8 mouse cellular contexts compared by ENCODE assay signal in the genomic region with DNA sequence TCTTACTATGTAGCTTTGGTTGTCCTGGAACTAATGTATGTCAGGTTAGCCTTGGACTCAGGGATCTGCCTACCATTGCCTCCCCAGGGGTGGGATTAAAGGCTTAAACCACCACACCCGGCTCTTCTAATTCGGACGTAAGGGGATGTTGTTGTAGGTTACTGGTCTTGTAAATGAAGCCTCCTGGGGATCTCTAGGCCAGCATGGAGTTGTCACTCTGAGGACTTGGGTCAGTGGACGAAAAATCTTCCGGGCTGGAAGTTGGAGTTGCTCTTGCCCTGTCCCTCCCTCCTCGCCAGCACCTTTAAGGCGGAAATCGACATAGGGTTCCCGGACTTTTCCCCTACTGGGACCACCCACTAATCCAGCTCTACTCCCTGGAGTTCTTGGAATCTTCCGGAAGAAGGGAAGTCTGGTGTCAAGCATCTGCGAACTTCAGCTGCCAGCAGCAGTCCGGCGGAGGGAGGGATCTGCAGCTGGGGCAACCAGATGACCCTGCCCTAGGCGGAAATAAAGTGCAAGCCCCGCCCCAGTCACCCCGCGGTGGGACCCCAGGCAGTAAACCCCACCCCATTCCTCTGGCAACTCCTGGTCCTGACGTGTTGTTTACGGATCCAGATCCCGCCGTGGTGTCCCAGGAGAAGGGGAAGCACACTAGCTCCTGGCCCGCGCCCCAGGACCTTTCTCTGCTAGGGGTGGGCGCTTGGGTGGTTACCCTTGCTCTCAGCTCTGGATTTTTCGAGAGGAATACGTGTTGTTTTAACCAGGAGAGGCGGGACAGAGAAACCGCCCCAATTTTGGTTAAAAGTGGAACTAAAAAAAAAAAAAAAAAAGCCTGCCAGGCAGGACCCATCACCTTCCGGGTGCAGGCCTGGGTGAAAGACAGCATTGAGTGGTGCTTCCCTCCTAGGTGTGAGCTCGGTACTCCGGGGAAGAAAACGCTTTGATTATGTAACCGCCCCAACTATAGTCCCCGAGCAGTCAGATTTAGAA. TPM values are rescaled to one million over a fixed set of nuclear protein-coding genes. Genes with fewer than 3 reads are reported as not detected.
DNase-seq lines count a peak whose midpoint lies in the region; ATAC-seq and TF ChIP-seq lines count a peak whose summit lies in the region.

No protein-coding gene starts in this region.

- peak overlapping the region; percentile 87 for H3K9ac ChIP-seq in ES-Bruce4 (ENCODE audit: low read depth, poor library complexity, severe bottlenecking)
- peak overlapping the region; percentile 51 for H3K9ac ChIP-seq in forebrain, embryonic 16.5 days (replicated peaks; ENCODE audit: low read depth, low read length)
- peak overlapping the region; percentile 55 for H3K9ac ChIP-seq in lung, postnatal 0 days (replicated peaks; ENCODE audit: low read depth)

- peak overlapping the region; percentile 79 for H3K4me3 ChIP-seq in ES-Bruce4 (ENCODE audit: low read depth, low read length)
- H3K4me3 ChIP-seq in forebrain, embryonic 16.5 days (replicated peaks; ENCODE audit: low read length) = peak overlapping the region; percentile 41
- H3K4me3 ChIP-seq in lung, postnatal 0 days (ENCODE audit: low read depth, low read length) = peak overlapping the region; percentile 36

- H3K4me1 ChIP-seq in ES-Bruce4 (ENCODE audit: control insufficient read depth, insufficient read depth, low read length) = peaks cover 8% of the 10 kb centered on the region
- H3K4me1 ChIP-seq in forebrain, embryonic 16.5 days (replicated peaks; ENCODE audit: control insufficient read depth, insufficient read depth, low read length) = peaks cover 5% of the 10 kb centered on the region
- peaks cover 4% of the 10 kb centered on the region; the same call in 1 of the 2 replicates for H3K4me1 ChIP-seq in lung, postnatal 0 days (ENCODE audit: insufficient read depth, low read depth, low read length)

- 4% methylated on average over 34 of the region's 34 CpGs for WGBS in forebrain, embryonic 16.5 days
- 1% methylated on average over 34 of the region's 34 CpGs for WGBS in lung, postnatal 0 days

- H3K27me3 ChIP-seq in ES-Bruce4 (ENCODE audit: control insufficient read depth, insufficient read depth, low read length, poor library complexity, severe bottlenecking) = no peaks in the 10 kb centered on the region
- no peaks in the 10 kb centered on the region for H3K27me3 ChIP-seq in forebrain, embryonic 16.5 days (replicated peaks; ENCODE audit: control insufficient read depth, insufficient read depth, low read length)
- no peaks in the 10 kb centered on the region for H3K27me3 ChIP-seq in lung, postnatal 0 days (replicated peaks; ENCODE audit: insufficient read depth, low read length)

- peak; percentile 60 to 61 for DNase-seq in cerebellum, adult 18-20 months
- peak; percentile 92 for DNase-seq in heart, postnatal 4 days
- DNase-seq in layer of hippocampus, adult 9-11 months = peak; percentile 82
- DNase-seq in lung, postnatal 0 days (ENCODE audit: low spot score) = peak; percentile 99
- DNase-seq in ovary, adult 18-20 months (ENCODE audit: low spot score) = peak; percentile 93
- DNase-seq in thymus, postnatal 10 days (ENCODE audit: low spot score in 2 of 2) = peak; percentile 68 to 70

- TF ChIP-seq POLR2A in ES-Bruce4 (IDR thresholded peaks at IDR 0.05; ENCODE audit: insufficient read depth, low read length) = peak; percentile 53

- peak overlapping the region; percentile 99 for H3K27ac ChIP-seq in ES-Bruce4 (ENCODE audit: insufficient read depth, low read length)
- peak overlapping the region; percentile 16; the same call in 1 of the 2 replicates for H3K27ac ChIP-seq in forebrain, embryonic 16.5 days (ENCODE audit: low read length)
- peak overlapping the region; percentile 95 for H3K27ac ChIP-seq in lung, postnatal 0 days (ENCODE audit: low read length)

- peak overlapping the region; percentile 62 for H3K4me2 ChIP-seq in forebrain, embryonic 16.5 days (ENCODE audit: low read length)
- peak overlapping the region; percentile 66 for H3K4me2 ChIP-seq in lung, postnatal 0 days (replicated peaks; ENCODE audit: low read depth, low read length)

- TF ChIP-seq CTCF in ES-Bruce4 (IDR thresholded peaks at IDR 0.05; ENCODE audit: low read depth, low read length) = no peak
- TF ChIP-seq CTCF in lung, postnatal 0 days (IDR thresholded peaks at IDR 0.05) = no peak

- ATAC-seq in forebrain, embryonic 16.5 days = peak; percentile 63; the same call in 1 of the 2 replicates
- peak; percentile 96 for ATAC-seq in lung, postnatal 0 days

- no peaks in the 10 kb centered on the region for H3K36me3 ChIP-seq in ES-Bruce4 (ENCODE audit: control insufficient read depth, insufficient read depth, low read length, poor library complexity, severe bottlenecking)
- H3K36me3 ChIP-seq in forebrain, embryonic 16.5 days (ENCODE audit: control insufficient read depth, insufficient read depth) = no peaks in the 10 kb centered on the region
- H3K36me3 ChIP-seq in lung, postnatal 0 days (ENCODE audit: insufficient read depth, low read length) = no peaks in the 10 kb centered on the region

- no peaks in the 10 kb centered on the region for H3K9me3 ChIP-seq in ES-Bruce4 (replicated peaks; ENCODE audit: control insufficient read depth, insufficient read depth, low read length, poor library complexity, severe bottlenecking)
- H3K9me3 ChIP-seq in forebrain, embryonic 16.5 days (ENCODE audit: control insufficient read depth, low read length) = no peaks in the 10 kb centered on the region
- H3K9me3 ChIP-seq in lung, postnatal 0 days (ENCODE audit: low read length) = no peaks in the 10 kb centered on the region

- TF ChIP-seq EP300 in ES-Bruce4 (IDR thresholded peaks at IDR 0.05; ENCODE audit: insufficient read depth, low read depth, low read length) = peak; percentile 96
- TF ChIP-seq EP300 in lung, postnatal 0 days (IDR thresholded peaks at IDR 0.05) = peak; percentile 75

RNA-seq across cellular contexts. Expression of a gene that starts 6.4 kb away (rescaled TPM):
- 103 and 106 TPM in 2 replicates for polyA plus RNA-seq in ES-Bruce4 (2011; ENCODE audit: insufficient read depth, insufficient read length, low read depth, missing spikeins)
- polyA plus RNA-seq in forebrain, embryonic 16.5 days (2015; fragmentation: Nextera tagmentation; extraction: Ambion mirVana) = 5.0 and 5.9 TPM in 2 replicates
- 10 to 100 TPM; 55.5 to 74.3 TPM for total RNA-seq in heart, postnatal 4 days (2021)
- 7.3 and 8.6 TPM in 2 replicates for polyA plus RNA-seq in lung, postnatal 0 days (2015; fragmentation: Nextera tagmentation; extraction: Ambion mirVana)

RNA-seq across cellular contexts. Expression of a gene that starts 32.5 kb away (rescaled TPM):
- polyA plus RNA-seq in ES-Bruce4 (2011; ENCODE audit: insufficient read depth, insufficient read length, low read depth, missing spikeins) = not detected in 2 replicates
- polyA plus RNA-seq in forebrain, embryonic 16.5 days (2015; fragmentation: Nextera tagmentation; extraction: Ambion mirVana) = 0.38 and 1.1 TPM in 2 replicates
- not detected for total RNA-seq in heart, postnatal 4 days (2021)
- polyA plus RNA-seq in lung, postnatal 0 days (2015; fragmentation: Nextera tagmentation; extraction: Ambion mirVana) = not detected in 2 replicates

RNA-seq across cellular contexts. Expression of a gene that starts 45.6 kb away (rescaled TPM):
- polyA plus RNA-seq in ES-Bruce4 (2011; ENCODE audit: insufficient read depth, insufficient read length, low read depth, missing spikeins) = 1.8 and 2.8 TPM in 2 replicates
- polyA plus RNA-seq in forebrain, embryonic 16.5 days (2015; fragmentation: Nextera tagmentation; extraction: Ambion mirVana) = 0.32 and 0.58 TPM in 2 replicates
- total RNA-seq in heart, postnatal 4 days (2021) = 1 to 10 TPM in 1 of 2 experiments, under 1 TPM in 1; 0.77 to 1.6 TPM
- polyA plus RNA-seq in lung, postnatal 0 days (2015; fragmentation: Nextera tagmentation; extraction: Ambion mirVana) = 8.3 and 11.0 TPM in 2 replicates

RNA-seq across cellular contexts. Expression of a gene that starts 49.0 kb away (rescaled TPM):
- 196 and 252 TPM in 2 replicates for polyA plus RNA-seq in ES-Bruce4 (2011; ENCODE audit: insufficient read depth, insufficient read length, low read depth, missing spikeins)
- polyA plus RNA-seq in forebrain, embryonic 16.5 days (2015; fragmentation: Nextera tagmentation; extraction: Ambion mirVana) = 42.0 and 44.7 TPM in 2 replicates
- 10 to 100 TPM; 29.2 to 30.0 TPM for total RNA-seq in heart, postnatal 4 days (2021)
- 16.2 and 17.0 TPM in 2 replicates for polyA plus RNA-seq in lung, postnatal 0 days (2015; fragmentation: Nextera tagmentation; extraction: Ambion mirVana)

RNA-seq across cellular contexts. Expression of a gene that starts 59.3 kb away (rescaled TPM):
- polyA plus RNA-seq in ES-Bruce4 (2011; ENCODE audit: insufficient read depth, insufficient read length, low read depth, missing spikeins) = 49.7 and 55.4 TPM in 2 replicates
- polyA plus RNA-seq in forebrain, embryonic 16.5 days (2015; fragmentation: Nextera tagmentation; extraction: Ambion mirVana) = 79.0 and 80.9 TPM in 2 replicates
- 10 to 100 TPM; 26.4 to 28.0 TPM for total RNA-seq in heart, postnatal 4 days (2021)
- 110 and 128 TPM in 2 replicates for polyA plus RNA-seq in lung, postnatal 0 days (2015; fragmentation: Nextera tagmentation; extraction: Ambion mirVana)

Comparison
In these comparisons a context has a peak if more than half of its experiments do, and no peak if none do; other contexts are left out.
1. Peak in every context shown above with its lines: DNase-seq, ATAC-seq, H3K4me3 ChIP-seq and H3K27ac ChIP-seq.
2. H3K27ac ChIP-seq: peak in every context shown above with its lines; median percentile 99 in ES-Bruce4; 95 in lung, postnatal 0 days; 16 in forebrain, embryonic 16.5 days.
3. RNA of a gene that starts 6.4 kb away (polyA plus RNA-seq): 103 to 106 TPM in ES-Bruce4; 7.3 to 8.6 TPM in lung, postnatal 0 days and 5.0 to 5.9 TPM in forebrain, embryonic 16.5 days; every median in the first group is over 10 times any median in the second.